Mouse (Mus musculus) cerebellum, adult 2 months (tissue): Measurements from ENCODE around the gene Fmod.

Experiments used
- CTCF ChIP-seq: fragments of 200-500 bp; IDR thresholded peaks from 2 replicates; pipeline ENCODE4 v1.5.1; 2011; ENCODE audit warnings: low read depth, mild to moderate bottlenecking, control low read depth, low read length, moderate library complexity, borderline replicate concordance; ENCODE audit not compliant: insufficient read depth
- POLR2A ChIP-seq: fragments of 200-500 bp; IDR thresholded peaks from 2 replicates; pipeline ENCODE4 v1.6.1; 2011; ENCODE audit warnings: low read length, control low read depth, borderline replicate concordance; ENCODE audit not compliant: insufficient read depth

DNA sequence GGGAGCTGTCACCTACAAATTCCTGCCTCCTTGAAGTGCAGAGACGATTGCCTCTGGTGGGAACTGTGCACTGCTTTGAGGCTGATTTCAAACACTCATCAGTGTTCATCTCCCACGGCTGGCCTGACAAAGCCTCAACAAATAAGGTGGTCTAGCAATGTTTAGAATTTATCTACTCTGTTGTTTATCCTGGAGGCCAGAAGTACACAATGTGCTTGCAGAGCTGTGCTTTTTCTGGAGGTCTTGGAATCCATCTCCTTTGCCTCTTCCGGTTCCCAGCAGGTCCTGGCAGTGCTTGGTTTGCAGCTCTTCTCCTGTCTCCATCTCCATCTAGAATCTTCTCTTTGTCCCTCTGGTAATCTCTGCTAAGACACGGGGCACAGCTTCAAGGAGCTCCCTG is 19.2 kb downstream of the Fmod start:
- no peak for TF ChIP-seq CTCF
- TF ChIP-seq POLR2A: no peak
